Comparison of ENCODE assay signal across 16 mouse cellular contexts in the genomic region with DNA sequence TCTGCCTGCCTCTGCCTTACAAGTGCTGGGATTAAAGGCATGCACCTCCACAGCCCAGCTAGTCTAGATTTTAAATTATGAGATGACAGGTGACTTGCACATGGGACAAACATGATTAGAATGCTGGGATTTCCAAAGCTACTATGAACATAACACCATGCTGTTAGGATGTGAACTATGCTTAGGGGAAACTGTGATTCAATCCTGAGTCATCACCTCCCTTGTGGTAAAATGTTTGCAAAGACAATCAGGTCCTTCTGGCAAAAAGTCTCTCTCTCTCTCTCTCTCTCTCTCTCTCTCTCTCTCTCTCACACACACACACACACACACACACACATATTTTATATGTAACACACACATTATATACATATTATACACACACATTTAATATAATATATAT.
"Had no signal": no experiment of that assay in that cellular context is flagged by ENCODE, and none has a peak within 500 bp of the region (broad histone marks: within the 10 kb centered on the region; RNA-seq: fewer than 3 reads in every experiment).

No protein-coding gene starts in this region.

- H3K9me3 ChIP-seq: midbrain, embryonic 13.5 days; midbrain, embryonic 15.5 days; neural tube, embryonic 12.5 days had no signal

- H3K27me3 ChIP-seq: megakaryocyte, embryonic 14.5 days; midbrain, embryonic 13.5 days; midbrain, embryonic 15.5 days; neural tube, embryonic 12.5 days had no signal

- H3K4me1 ChIP-seq: megakaryocyte, embryonic 14.5 days; midbrain, embryonic 13.5 days; neural tube, embryonic 12.5 days had no signal

- H3K4me2 ChIP-seq: lung, embryonic 14.5 days; midbrain, embryonic 11.5 days; midbrain, embryonic 13.5 days; midbrain, embryonic 15.5 days; neural tube, embryonic 12.5 days had no signal

- H3K36me3 ChIP-seq: midbrain, embryonic 13.5 days; midbrain, embryonic 15.5 days; neural tube, embryonic 12.5 days had no signal

- H3K4me3 ChIP-seq: megakaryocyte, embryonic 14.5 days; midbrain, embryonic 13.5 days; midbrain, embryonic 15.5 days; neural tube, embryonic 12.5 days had no signal

- H3K9ac ChIP-seq: lung, embryonic 14.5 days; midbrain, embryonic 13.5 days; midbrain, embryonic 15.5 days; neural tube, embryonic 12.5 days had no signal

- DNase-seq: lung, adult 18-20 months; lung, embryonic 14.5 days; lung, postnatal 14 days; lung, postnatal 36 days; right cerebral cortex, postnatal 14 days; right cerebral cortex, postnatal 4 days; spleen, adult 18-20 months; thymus, adult 18-20 months; thymus, postnatal 14 days; thymus, postnatal 36 days had no signal

- H3K27ac ChIP-seq: macrophage; midbrain, embryonic 13.5 days; midbrain, embryonic 15.5 days; neural tube, embryonic 12.5 days had no signal

- ATAC-seq: midbrain, embryonic 13.5 days; midbrain, embryonic 15.5 days had no signal
